Mouse (Mus musculus): Measurements from ENCODE around the gene Tnfrsf9.

DNA sequence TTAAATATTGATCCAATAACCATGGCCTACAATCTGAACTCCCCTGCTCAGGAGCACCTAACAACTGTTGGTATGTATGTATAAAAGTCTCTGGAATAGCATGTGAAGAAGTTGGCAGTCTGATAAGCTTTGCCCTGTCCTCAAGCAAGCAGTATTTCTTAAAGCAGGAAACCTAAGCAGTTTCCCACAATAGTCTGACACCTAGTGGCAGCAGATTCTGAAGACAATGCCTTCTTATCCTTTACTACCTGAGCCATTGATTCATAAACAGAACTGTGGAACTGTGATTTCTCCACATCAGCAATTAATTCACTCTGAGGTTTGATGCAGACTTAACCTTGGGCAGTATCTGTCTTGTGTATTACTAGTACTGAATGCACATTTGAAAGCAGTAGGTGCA, 49.0 kb upstream of the Tnfrsf9 start:
- TF ChIP-seq GATA1 (IDR thresholded peaks at IDR 0.05; ENCODE audit: low read length) (no peak), TAL1 (IDR thresholded peaks at IDR 0.05; ENCODE audit: low read length) (no peak)
